Mouse (Mus musculus): ENCODE data around the gene Tor4a. TPM values are rescaled to one million over a fixed set of nuclear protein-coding genes. Genes with fewer than 3 reads are reported as not detected.

Tor4a gene
- polyA plus RNA-seq, 1 experiment from 2014 or later = 1.9 TPM

DNA sequence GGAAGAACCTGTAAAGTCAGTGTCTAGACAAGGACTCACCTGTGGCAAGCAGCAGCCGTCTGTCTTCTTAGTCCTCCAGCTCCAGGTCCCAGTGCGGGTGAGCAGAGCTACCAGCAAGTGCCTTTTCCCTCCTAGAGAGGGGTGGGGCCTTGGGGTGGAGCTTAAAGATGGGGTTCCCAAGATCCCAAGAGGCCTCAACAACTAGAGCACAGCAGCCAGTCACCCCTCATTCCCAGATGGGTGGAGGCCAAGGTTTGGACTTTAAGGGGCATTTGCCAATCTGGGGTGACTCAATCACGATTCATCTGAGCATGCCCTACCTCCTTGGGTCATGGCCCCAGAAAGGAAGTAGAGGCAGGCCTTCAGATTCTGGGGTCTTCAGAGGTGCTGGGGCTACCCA is 43.1 kb upstream of the Tor4a start:
- no peaks in the 10 kb centered on the region for H3K9me3 ChIP-seq (replicated peaks; ENCODE audit: control insufficient read depth, low read length)
- no peak overlapping the region for H3K27ac ChIP-seq (replicated peaks; ENCODE audit: low read depth, low read length)
- H3K4me3 ChIP-seq (ENCODE audit: low read depth, low read length) = no peak overlapping the region
- no peak overlapping the region for H3K4me2 ChIP-seq (ENCODE audit: low read depth, low read length)
- no peak overlapping the region for H3K9ac ChIP-seq (replicated peaks; ENCODE audit: low read length)
- WGBS = 90% methylated on average over 3 of the region's 3 CpGs
- peaks cover 8% of the 10 kb centered on the region; the same call in 1 of the 2 replicates for H3K4me1 ChIP-seq (ENCODE audit: control insufficient read depth, insufficient read depth, low read length)
- no peaks in the 10 kb centered on the region for H3K36me3 ChIP-seq (replicated peaks; ENCODE audit: control insufficient read depth, insufficient read depth, low read depth, low read length)
- peaks cover 25% of the 10 kb centered on the region for H3K27me3 ChIP-seq (ENCODE audit: control insufficient read depth, insufficient read depth, low read length)
- no peak for DNase-seq (ENCODE audit: low spot score)
- no peak for ATAC-seq (replicated peaks; ENCODE audit: insufficient number of reproducible peaks, low FRiP score, low TSS enrichment, low read depth)

DNA sequence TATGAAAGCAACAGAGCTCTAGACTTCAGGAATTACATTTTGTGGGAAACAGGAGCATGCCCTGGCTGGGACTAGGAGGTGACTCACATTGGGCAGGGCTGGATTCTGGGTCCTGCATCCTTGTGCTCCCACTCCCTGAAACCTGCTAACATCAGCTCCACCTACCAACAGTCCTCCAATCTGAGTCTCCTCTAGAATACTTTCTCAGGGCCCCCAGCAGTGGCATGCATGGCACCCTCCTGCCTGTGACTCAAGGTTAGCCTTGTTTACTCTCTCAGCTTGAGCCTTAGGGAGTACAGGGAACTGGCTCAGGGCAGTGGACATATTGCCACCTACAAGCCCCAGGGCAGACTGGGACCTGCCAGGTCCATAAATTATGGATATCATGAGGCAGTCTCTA is 41.4 kb upstream of the Tor4a start:
- Histone ChIP-seq H3K4me3 (ENCODE audit: low read depth, low read length) (no peak overlapping the region), H3K9me3 (replicated peaks; ENCODE audit: control insufficient read depth, low read length) (no peaks in the 10 kb centered on the region), H3K36me3 (replicated peaks; ENCODE audit: control insufficient read depth, insufficient read depth, low read depth, low read length) (no peaks in the 10 kb centered on the region), H3K4me1 (ENCODE audit: control insufficient read depth, insufficient read depth, low read length) (peaks cover 8% of the 10 kb centered on the region; the same call in 1 of the 2 replicates), H3K9ac (replicated peaks; ENCODE audit: low read length) (no peak overlapping the region), H3K27me3 (ENCODE audit: control insufficient read depth, insufficient read depth, low read length) (peaks cover 23% of the 10 kb centered on the region), H3K27ac (replicated peaks; ENCODE audit: low read depth, low read length) (no peak overlapping the region), H3K4me2 (ENCODE audit: low read depth, low read length) (no peak overlapping the region)
- ATAC-seq (replicated peaks; ENCODE audit: insufficient number of reproducible peaks, low FRiP score, low TSS enrichment, low read depth) (no peak), DNase-seq (ENCODE audit: low spot score) (no peak)

DNA sequence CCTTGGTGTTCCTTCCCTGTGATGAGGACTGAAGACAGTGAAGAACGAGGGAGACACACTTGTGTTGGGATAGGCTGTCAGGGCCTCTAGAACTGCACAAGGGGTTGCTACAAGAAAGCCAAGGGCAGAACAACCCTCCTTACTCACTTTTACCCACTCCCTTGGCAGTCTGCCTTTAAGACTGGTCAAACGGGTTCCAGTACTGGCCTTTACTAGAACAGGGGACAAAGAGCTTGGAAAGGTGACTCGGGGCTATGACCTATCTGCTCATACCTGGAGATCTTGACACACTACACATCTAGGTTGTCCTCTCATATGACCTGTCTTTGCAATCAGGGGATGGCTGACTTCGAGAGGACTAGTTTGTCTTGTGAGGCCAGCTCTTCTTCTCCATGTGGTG is 40.8 kb upstream of the Tor4a start:
- 67% methylated on average over 4 of the region's 4 CpGs for WGBS

GRCm38 (mm10) chr2:25236614-25237013 is 39.9 kb upstream of the Tor4a start, which contains the start of gene Rnf224:
Gene Rnf224, minus strand, starts transcription at chr2:25236787.
- peaks cover 8% of the 10 kb centered on the region for H3K27me3 ChIP-seq (ENCODE audit: control insufficient read depth, insufficient read depth, low read length)
- ATAC-seq (replicated peaks; ENCODE audit: insufficient number of reproducible peaks, low FRiP score, low TSS enrichment, low read depth) = no peak
- no peak for DNase-seq (ENCODE audit: low spot score)
- H3K9ac ChIP-seq (replicated peaks; ENCODE audit: low read length) = no peak within 1 kb of the TSS
- no peaks in the 10 kb centered on the region for H3K9me3 ChIP-seq (replicated peaks; ENCODE audit: control insufficient read depth, low read length)
- H3K36me3 ChIP-seq (replicated peaks; ENCODE audit: control insufficient read depth, insufficient read depth, low read depth, low read length) = no peaks in the 10 kb centered on the region
- H3K4me1 ChIP-seq (ENCODE audit: control insufficient read depth, insufficient read depth, low read length) = peaks cover 4% of the 10 kb centered on the region; the same call in 1 of the 2 replicates
- no peak within 1 kb of the TSS for H3K4me2 ChIP-seq (ENCODE audit: low read depth, low read length)
- no peak within 1 kb of the TSS for H3K4me3 ChIP-seq (ENCODE audit: low read depth, low read length)
- H3K27ac ChIP-seq (replicated peaks; ENCODE audit: low read depth, low read length) = no peak within 1 kb of the TSS
- WGBS = 36% methylated on average over 8 of the region's 8 CpGs

More for the DNA sequence above, 40.8 kb upstream of the Tor4a start:
- Histone ChIP-seq H3K4me1 (ENCODE audit: control insufficient read depth, insufficient read depth, low read length) (peaks cover 7% of the 10 kb centered on the region; the same call in 1 of the 2 replicates), H3K36me3 (replicated peaks; ENCODE audit: control insufficient read depth, insufficient read depth, low read depth, low read length) (no peaks in the 10 kb centered on the region), H3K27me3 (ENCODE audit: control insufficient read depth, insufficient read depth, low read length) (peaks cover 17% of the 10 kb centered on the region), H3K27ac (replicated peaks; ENCODE audit: low read depth, low read length) (no peak overlapping the region), H3K4me2 (ENCODE audit: low read depth, low read length) (no peak overlapping the region), H3K9me3 (replicated peaks; ENCODE audit: control insufficient read depth, low read length) (no peaks in the 10 kb centered on the region), H3K4me3 (ENCODE audit: low read depth, low read length) (no peak overlapping the region), H3K9ac (replicated peaks; ENCODE audit: low read length) (no peak overlapping the region)
- ATAC-seq (replicated peaks; ENCODE audit: insufficient number of reproducible peaks, low FRiP score, low TSS enrichment, low read depth) (no peak), DNase-seq (ENCODE audit: low spot score) (no peak)

DNA sequence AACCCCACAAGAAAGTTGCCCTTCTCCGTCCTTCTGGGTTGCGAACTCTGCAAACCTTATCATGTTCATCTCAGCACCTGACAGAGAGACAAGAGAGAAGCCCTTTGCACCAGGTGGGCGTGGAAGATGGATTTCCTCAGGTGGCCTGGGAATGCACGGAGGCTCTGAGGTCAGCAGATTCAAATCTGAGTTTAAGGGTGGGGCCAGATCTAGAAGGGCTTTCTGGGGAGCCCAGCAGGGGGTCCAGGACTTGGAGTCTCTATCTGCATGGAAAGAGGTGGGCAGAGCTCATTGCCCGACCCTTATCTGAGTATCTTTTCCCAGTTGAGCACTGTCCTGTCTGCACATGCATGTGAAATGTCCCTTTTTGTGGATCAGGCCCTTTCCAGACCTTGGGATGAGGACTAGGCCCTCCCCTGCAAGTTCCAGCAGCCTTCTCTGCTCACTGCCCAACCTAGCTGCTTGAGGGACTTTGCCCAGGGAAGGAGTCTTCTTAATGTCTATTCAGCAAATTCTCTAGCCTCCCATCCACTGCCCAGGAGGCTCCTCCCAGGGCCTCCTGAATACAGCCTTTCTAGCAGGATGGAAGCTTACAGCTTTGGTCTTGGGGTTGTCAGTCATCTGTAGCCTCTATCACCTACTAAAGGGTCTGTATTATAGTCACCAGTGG is 38.0 kb upstream of the Tor4a start:
- H3K4me2 ChIP-seq (ENCODE audit: low read depth, low read length) = no peak overlapping the region
- no peak overlapping the region for H3K27ac ChIP-seq (replicated peaks; ENCODE audit: low read depth, low read length)
- H3K36me3 ChIP-seq (replicated peaks; ENCODE audit: control insufficient read depth, insufficient read depth, low read depth, low read length) = no peaks in the 10 kb centered on the region
- DNase-seq (ENCODE audit: low spot score) (no peak), ATAC-seq (replicated peaks; ENCODE audit: insufficient number of reproducible peaks, low FRiP score, low TSS enrichment, low read depth) (no peak)
- H3K9me3 ChIP-seq (replicated peaks; ENCODE audit: control insufficient read depth, low read length) = no peaks in the 10 kb centered on the region
- no peaks in the 10 kb centered on the region for H3K4me1 ChIP-seq (ENCODE audit: control insufficient read depth, insufficient read depth, low read length)
- no peaks in the 10 kb centered on the region for H3K27me3 ChIP-seq (ENCODE audit: control insufficient read depth, insufficient read depth, low read length)
- 66% methylated on average over 5 of the region's 5 CpGs for WGBS
- no peak overlapping the region for H3K4me3 ChIP-seq (ENCODE audit: low read depth, low read length)
- H3K9ac ChIP-seq (replicated peaks; ENCODE audit: low read length) = no peak overlapping the region

- Histone ChIP-seq H3K27me3 (ENCODE audit: control insufficient read depth, insufficient read depth, low read length) (no peaks in the 10 kb centered on the region), H3K4me1 (ENCODE audit: control insufficient read depth, insufficient read depth, low read length) (no peaks in the 10 kb centered on the region), H3K9ac (replicated peaks; ENCODE audit: low read length) (no peak within 1 kb of the TSS), H3K4me3 (ENCODE audit: low read depth, low read length) (no peak within 1 kb of the TSS), H3K4me2 (ENCODE audit: low read depth, low read length) (no peak within 1 kb of the TSS), H3K9me3 (replicated peaks; ENCODE audit: control insufficient read depth, low read length) (no peaks in the 10 kb centered on the region), H3K27ac (replicated peaks; ENCODE audit: low read depth, low read length) (no peak within 1 kb of the TSS), H3K36me3 (replicated peaks; ENCODE audit: control insufficient read depth, insufficient read depth, low read depth, low read length) (no peaks in the 10 kb centered on the region)
- no peak for ATAC-seq (replicated peaks; ENCODE audit: insufficient number of reproducible peaks, low FRiP score, low TSS enrichment, low read depth)
- WGBS = 84% methylated on average over 3 of the region's 3 CpGs
- no peak for DNase-seq (ENCODE audit: low spot score)
Observed at GRCm38 (mm10) chr2:25234050-25234449, 37.4 kb upstream of the Tor4a start, which contains the start of gene Slc34a3. Gene Slc34a3, minus strand, starts transcription at chr2:25234364.

DNA sequence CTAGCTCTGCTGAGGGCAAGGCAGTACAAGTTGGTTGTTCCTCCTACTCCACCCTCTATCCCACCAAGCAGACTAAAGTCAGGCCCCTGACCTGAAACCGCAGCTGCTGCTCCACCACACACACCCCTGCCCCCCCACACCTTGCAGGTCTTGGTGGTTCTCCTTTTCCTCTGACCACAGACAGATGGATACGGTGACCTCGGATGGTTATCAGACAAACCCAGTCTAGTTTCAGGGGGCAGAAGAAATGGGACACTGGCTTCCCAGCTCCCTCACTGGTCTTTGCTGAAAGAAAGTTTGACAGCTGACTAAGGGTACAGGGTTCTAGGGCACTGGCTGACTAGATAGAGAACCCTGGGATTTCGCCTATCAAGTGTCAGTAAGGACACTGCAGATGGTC is 36.7 kb upstream of the Tor4a start:
- Histone ChIP-seq H3K27me3 (ENCODE audit: control insufficient read depth, insufficient read depth, low read length) (no peaks in the 10 kb centered on the region), H3K36me3 (replicated peaks; ENCODE audit: control insufficient read depth, insufficient read depth, low read depth, low read length) (no peaks in the 10 kb centered on the region), H3K4me2 (ENCODE audit: low read depth, low read length) (no peak overlapping the region), H3K4me1 (ENCODE audit: control insufficient read depth, insufficient read depth, low read length) (no peaks in the 10 kb centered on the region), H3K9ac (replicated peaks; ENCODE audit: low read length) (no peak overlapping the region), H3K27ac (replicated peaks; ENCODE audit: low read depth, low read length) (no peak overlapping the region), H3K9me3 (replicated peaks; ENCODE audit: control insufficient read depth, low read length) (no peaks in the 10 kb centered on the region), H3K4me3 (ENCODE audit: low read depth, low read length) (no peak overlapping the region)
- 79% methylated on average over 4 of the region's 4 CpGs for WGBS
- DNase-seq (ENCODE audit: low spot score) (no peak), ATAC-seq (replicated peaks; ENCODE audit: insufficient number of reproducible peaks, low FRiP score, low TSS enrichment, low read depth) (no peak)

DNA sequence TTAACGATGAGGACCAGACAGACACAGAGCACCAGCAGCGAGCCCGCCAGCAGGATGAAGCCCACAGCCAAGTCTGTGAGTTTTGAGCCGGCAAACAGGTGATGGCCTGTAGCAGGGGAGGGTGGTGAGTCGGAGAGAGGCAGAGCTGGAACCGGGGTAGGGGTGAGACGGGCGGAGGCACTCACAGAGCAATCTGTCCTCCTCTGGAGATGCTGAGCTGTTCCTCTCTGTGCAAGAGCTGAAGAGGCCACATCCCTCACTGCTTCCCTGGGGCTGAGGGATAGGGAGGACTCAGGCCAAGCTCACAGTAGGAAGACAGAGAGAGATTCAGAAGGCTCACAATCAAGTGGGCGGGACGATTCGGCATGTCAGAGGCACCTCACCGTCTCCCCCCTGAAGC is 34.4 kb upstream of the Tor4a start:
- 56% methylated on average over 12 of the region's 12 CpGs for WGBS
- Histone ChIP-seq H3K27ac (replicated peaks; ENCODE audit: low read depth, low read length) (no peak overlapping the region), H3K9ac (replicated peaks; ENCODE audit: low read length) (no peak overlapping the region), H3K4me2 (ENCODE audit: low read depth, low read length) (no peak overlapping the region), H3K9me3 (replicated peaks; ENCODE audit: control insufficient read depth, low read length) (no peaks in the 10 kb centered on the region), H3K27me3 (ENCODE audit: control insufficient read depth, insufficient read depth, low read length) (no peaks in the 10 kb centered on the region), H3K36me3 (replicated peaks; ENCODE audit: control insufficient read depth, insufficient read depth, low read depth, low read length) (no peaks in the 10 kb centered on the region), H3K4me1 (ENCODE audit: control insufficient read depth, insufficient read depth, low read length) (no peaks in the 10 kb centered on the region), H3K4me3 (ENCODE audit: low read depth, low read length) (no peak overlapping the region)
- DNase-seq (ENCODE audit: low spot score) (no peak), ATAC-seq (replicated peaks; ENCODE audit: insufficient number of reproducible peaks, low FRiP score, low TSS enrichment, low read depth) (no peak)
